Mouse (Mus musculus) liver, adult (tissue): ENCODE measurements around the gene Spock1.

ENCODE experiments used
- GATA4 ChIP-seq: IDR thresholded peaks from 2 replicates; pipeline ENCODE4 v1.6.1; 2014; ENCODE audit warnings: mild to moderate bottlenecking, low read length; ENCODE audit not compliant: insufficient replicate concordance

Spock1 gene

GRCm38 (mm10) chr13:57372141-57372700 lies 535.9 kb downstream of the Spock1 start:
- no peak for TF ChIP-seq GATA4
